Mouse (Mus musculus) adrenal gland, postnatal 10 days (tissue): ENCODE results near the gene Tmem145. TPM values are rescaled to one million over a fixed set of nuclear protein-coding genes. Genes with fewer than 3 reads are reported as not detected.
A peak's percentile ranks its signal among the peaks of the same experiment; 100 is the strongest.
"Not testable (repeated sequence)": the region's sequence is repeated elsewhere in the genome, so short reads cannot be mapped to it uniquely, and the experiment has no call there.

Experiments used
- DNase-seq: peaks from one replicate; pipeline ENCODE4 v3.0.0; 2021; ENCODE audit warnings: mixed read lengths
- total RNA-seq, 2 experiments: library from RNA; stranded (reverse); gene quantifications; 2 replicates each; pipeline ENCODE4 v1.2.3; 2021

Gene Tmem145
- total RNA-seq, 2 experiments from 2014 or later = 1.1 to 2.2 TPM

GRCm38 (mm10) chr7:25322058-25322484 is 16.2 kb downstream of the Tmem145 start:
- DNase-seq = peak; percentile 62

DNA sequence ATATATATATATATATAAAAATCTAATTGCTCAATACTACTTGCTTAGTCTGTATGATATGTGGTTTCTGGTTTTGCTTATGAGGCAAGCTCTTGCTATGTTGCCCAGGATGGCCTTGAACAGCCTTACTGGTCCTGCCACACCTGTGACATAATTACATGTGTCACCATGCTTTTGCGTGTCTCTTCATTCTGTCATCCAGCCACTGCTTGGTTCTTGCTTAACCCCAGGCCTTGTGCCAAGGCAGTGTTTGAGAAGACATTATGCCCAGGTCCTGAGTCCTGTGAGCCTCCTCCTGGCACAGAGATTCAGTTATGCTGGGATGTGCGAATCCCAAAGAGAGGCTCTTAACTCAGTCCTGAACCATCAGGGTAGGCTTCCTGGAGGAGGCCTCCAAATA is 17.3 kb downstream of the Tmem145 start:
- peak; percentile 66 for DNase-seq

GRCm38 (mm10) chr7:25325431-25325830 is 19.5 kb downstream of the Tmem145 start:
- DNase-seq = not testable (repeated sequence)

DNA sequence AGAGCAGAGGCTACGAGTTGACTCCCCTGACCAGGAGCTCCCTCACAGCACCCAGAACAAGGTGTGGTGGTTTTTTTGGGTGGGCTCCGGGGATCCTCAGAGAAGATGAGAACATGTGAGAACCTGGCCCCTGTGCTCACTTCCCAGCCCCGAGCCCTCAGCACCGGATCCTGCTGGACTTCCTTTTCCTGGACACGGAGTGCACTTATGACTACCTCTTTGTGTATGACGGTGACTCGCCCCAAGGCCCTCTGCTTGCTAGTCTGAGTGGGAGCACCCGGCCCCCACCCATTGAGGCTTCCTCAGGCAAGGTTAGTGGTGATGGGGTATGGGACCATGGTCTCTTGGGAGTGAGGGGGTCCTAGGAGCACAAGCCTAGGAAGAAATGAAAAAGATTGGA is 20.3 kb downstream of the Tmem145 start:
- DNase-seq = no peak

GRCm38 (mm10) chr7:25333596-25334307 is 27.8 kb downstream of the Tmem145 start:
- peak; percentile 81 for DNase-seq

DNA sequence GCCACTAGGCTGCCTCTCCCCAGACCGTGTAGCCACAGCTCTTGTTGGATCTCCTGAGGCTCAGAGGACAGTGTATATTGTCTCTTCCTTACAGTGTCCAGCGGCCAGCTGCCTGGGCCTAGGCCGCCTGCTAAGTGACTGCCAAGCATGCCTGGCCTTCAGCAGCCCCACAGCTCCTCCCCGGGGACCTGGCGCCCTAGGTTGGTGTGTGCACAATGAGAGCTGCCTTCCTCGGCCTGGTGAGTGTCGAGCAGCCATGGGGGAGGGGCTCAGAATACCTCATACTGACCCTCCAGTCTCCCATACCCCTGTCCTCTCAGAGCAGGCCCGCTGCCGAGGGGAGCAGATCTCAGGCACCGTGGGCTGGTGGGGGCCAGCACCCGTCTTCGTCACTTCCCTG is 28.6 kb downstream of the Tmem145 start:
- peak; percentile 54 for DNase-seq

DNA sequence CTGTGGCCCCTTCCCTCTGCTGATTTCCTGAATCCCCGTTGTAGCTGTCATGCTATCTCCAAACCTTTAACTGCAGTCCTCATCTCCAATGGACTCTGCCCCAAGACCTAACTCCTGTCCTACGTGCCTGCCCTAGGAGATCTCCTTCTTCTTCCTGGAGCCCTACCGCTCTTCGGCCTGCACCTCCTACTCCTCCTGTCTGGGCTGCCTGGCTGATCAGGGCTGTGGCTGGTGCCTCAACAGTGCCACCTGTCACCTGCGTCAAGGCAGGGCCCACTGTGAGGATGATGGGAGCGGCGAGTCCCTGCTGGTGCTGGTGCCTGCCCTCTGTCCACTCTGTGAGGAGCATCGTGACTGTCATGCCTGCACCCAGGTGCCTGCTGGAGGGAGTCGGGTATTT is 33.4 kb downstream of the Tmem145 start:
- DNase-seq = no peak

GRCm38 (mm10) chr7:25341000-25341784 is 35.3 kb downstream of the Tmem145 start:
- no peak for DNase-seq

- DNase-seq = no peak
Measured at GRCm38 (mm10) chr7:25348861-25349260, 43.0 kb downstream of the Tmem145 start.

GRCm38 (mm10) chr7:25358721-25359206 is 52.9 kb downstream of the Tmem145 start:
- peak; percentile 49 for DNase-seq

DNA sequence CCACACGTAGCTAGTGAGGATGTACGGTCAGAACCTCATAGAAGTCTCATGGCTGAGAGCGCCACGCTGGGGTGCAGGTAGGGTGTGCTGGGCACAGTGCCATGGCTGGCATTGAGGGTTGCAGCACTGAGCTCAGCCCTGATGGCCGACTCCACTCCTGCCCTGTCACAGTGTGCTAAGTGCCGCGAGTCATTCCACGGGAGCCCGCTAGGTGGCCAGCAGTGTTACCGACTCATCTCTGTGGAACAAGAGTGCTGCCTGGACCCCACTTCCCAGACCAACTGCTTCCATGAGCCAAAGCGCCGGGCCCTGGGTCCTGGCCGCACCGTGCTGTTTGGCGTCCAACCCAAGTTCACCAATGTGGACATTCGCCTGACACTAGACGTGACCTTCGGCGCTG is 57.2 kb downstream of the Tmem145 start:
- DNase-seq = peak; percentile 69

DNA sequence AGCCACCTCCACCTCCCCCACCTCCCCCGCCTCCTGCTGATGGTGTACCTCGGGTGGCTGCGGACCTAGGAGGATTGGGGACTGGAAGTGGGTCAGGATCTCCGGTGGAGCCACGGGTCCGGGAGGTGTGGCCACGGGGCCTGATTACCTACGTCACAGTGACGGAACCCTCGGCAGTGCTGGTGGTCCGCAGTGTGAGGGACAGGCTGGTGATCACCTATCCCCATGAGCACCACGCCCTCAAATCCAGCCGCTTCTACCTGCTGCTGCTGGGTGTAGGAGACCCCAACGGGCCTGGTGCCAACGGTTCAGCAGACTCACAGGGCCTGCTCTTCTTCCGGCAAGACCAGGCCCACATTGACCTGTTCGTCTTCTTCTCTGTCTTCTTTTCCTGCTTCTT is 57.7 kb downstream of the Tmem145 start:
- DNase-seq = no peak

Other genes starting within 250 kb of the Tmem145 start
- 10 to 100 TPM; 16.1 to 25.3 TPM for gene Grik5, start 233.8 kb upstream of the Tmem145 start, total RNA-seq
- 10 to 100 TPM; 18.3 to 18.5 TPM for gene Zfp574, start 233.5 kb upstream of the Tmem145 start, total RNA-seq
- 1 to 10 TPM; 2.3 to 3.6 TPM for gene Pou2f2, start 126.4 kb upstream of the Tmem145 start, total RNA-seq
- gene Dedd2, start 85.5 kb upstream of the Tmem145 start, total RNA-seq = 10 to 100 TPM; 14.8 to 16.9 TPM
- gene Zfp526, start 84.7 kb upstream of the Tmem145 start, total RNA-seq = 10 to 100 TPM in 1 of 2 experiments, 1 to 10 TPM in 1; 9.2 to 11.8 TPM
- gene Gsk3a, start 68.3 kb upstream of the Tmem145 start, total RNA-seq = 10 to 100 TPM; 92.5 to 96.7 TPM
- gene Erf, start 55.3 kb upstream of the Tmem145 start, total RNA-seq = 10 to 100 TPM; 33.0 to 42.3 TPM
- gene Cic, start 38.4 kb upstream of the Tmem145 start, total RNA-seq = 100 to 1,000 TPM in 1 of 2 experiments, 10 to 100 TPM in 1; 92.7 to 116 TPM
- 10 to 100 TPM; 38.1 to 39.7 TPM for gene Pafah1b3, start 8.1 kb upstream of the Tmem145 start, total RNA-seq
- gene Prr19, start 4.7 kb upstream of the Tmem145 start, total RNA-seq = not detected
- 10 to 100 TPM; 31.1 to 41.0 TPM for gene Megf8, start 11.1 kb downstream of the Tmem145 start, total RNA-seq
- not detected for gene Cnfn, start 63.6 kb downstream of the Tmem145 start, total RNA-seq
- gene Lipe, start 92.6 kb downstream of the Tmem145 start, total RNA-seq = 100 to 1,000 TPM; 391 to 441 TPM
- gene Cxcl17, start 106.8 kb downstream of the Tmem145 start, total RNA-seq = not detected
- gene Ceacam1, start 171.5 kb downstream of the Tmem145 start, total RNA-seq = 10 to 100 TPM; 16.0 to 21.7 TPM
- 1 to 10 TPM; 2.0 to 3.4 TPM for gene Ceacam2, start 233.8 kb downstream of the Tmem145 start, total RNA-seq